Mouse (Mus musculus): ENCODE results near the gene Lrp6.

The Lrp6 gene

DNA sequence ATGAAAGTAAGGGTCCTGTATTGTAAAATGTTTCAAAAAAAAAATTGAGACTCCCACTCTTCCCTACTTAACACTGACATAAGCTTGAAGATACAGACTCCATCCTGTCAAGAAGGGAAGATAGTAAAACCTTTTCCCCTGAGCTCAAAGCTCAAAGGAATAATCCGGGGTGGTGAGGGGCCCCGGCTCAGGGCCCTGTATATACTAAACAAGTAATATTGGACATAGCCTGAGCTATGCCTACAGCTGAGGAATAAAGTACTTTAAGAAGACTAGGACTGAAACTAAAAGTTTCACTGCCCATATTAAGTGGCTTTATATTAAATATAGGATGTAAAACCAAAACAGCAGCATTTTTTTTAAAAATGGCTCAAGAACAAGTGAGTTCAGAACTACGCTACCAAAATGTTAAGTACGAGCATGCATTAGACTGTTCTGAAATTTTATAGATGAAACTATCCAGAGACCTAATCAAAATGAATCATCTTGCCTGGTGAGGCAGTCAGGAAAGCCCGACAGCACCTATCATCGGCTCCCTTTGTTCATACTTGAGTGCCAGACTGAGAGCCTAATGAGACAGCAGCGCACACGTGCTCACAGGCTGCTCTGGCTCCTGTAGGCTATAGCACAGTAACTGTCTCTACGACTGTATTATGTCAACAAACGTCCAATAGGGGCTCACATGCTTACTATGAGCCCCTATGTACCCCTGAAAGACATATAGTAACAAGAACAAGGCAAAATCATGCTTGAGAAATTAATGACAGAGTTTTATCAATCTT is 66.2 kb downstream of the Lrp6 start:
- DNase-seq (ENCODE audit: extremely low read depth, low read depth, low spot score): no peak

DNA sequence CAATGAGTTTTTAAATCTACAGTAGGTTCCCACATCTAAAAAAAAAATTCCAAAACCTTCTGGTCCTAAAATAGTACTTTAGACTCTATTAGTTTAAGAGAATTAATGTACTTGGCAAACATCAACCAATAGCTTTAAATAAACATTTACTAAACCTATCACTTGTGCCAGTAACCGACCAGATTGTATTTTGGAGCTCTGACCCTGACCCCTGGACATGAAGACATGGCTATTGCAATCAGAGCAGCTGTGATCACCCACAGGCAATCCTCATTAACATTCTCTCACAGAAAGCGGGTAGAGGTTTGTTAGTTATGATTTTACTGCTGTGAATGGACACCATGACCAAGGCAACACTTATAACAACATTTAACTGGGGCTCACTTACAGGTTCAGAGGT is 67.7 kb downstream of the Lrp6 start:
- DNase-seq (ENCODE audit: extremely low read depth, low read depth, low spot score): no peak

DNA sequence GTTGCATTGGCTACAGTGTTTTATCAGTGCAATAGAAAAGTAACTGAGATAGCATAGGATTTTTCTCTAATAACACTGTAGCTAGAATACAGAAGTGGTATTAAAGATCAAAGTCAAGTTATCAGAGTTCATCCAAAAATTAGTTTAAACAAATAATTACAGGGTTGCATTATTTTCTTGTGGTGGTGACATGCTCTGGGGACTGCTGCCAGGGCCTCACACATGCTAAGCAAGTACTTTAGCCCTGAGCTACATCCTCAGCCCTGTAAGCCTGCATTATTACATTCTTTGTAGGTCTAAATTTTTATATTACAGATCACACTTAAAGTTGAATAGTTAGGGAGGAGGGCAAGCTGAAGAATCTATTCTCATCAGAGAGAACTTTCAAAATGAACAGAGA is 68.2 kb downstream of the Lrp6 start:
- no peak for DNase-seq (ENCODE audit: extremely low read depth, low read depth, low spot score)

DNA sequence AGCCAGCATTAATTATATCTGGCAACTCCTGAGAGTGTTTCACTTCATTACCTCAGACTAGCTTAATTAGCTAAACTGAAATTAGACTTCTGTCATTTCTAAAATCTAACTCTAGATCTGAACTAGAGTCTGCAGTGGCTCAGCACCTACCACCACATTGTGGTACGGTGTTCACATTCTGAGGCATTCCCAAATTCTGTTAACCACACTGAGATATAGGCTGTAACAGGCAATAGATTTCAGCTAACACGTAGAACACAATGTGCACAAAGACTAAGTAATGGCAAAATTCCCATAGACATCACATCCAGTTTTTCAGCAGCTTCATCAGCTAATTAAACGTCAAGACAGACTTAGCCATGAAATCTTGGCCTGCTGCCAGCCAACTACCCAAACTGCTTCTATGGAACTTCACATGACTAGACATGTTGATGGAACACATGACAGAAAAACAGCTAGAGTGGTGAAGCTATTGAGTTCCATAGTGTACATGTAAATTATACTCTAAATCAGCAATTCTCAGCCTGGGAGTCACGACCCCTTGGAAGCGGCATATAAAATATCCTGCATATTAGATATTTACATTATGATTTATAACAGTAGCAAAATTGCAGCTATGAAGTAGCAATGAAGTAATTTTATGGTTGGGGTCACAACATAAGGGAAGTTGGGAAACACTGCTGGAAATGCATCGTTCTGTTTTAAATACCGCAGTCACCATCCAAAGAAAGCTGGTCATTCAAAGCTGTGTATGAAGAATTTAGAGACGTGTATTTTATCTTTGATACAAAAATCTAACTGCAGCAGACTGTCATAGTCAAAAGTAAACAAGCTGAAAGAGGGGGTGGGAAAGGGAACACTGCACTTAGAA is 71.7 kb downstream of the Lrp6 start:
- DNase-seq (ENCODE audit: extremely low read depth, low read depth, low spot score): peak; percentile 95

DNA sequence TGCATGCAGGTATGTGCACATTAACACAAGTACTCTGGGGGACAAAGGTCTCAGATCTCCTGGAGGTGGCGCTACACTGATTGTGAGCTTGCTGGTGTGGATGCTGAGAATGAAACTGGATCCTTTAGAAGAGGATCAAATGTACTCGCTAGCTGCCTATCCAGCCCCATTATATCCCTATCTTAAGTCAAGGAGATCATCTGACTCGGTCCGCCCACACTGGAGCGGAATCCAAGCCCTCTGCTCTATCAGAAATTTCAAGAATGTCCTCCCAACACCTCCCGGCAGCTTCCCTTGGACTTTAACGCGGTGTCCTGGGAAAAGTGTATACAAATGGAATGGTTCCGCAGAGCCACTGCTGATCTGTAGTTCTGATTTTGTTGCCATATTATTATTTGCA is 77.1 kb downstream of the Lrp6 start:
- no peak for DNase-seq (ENCODE audit: extremely low read depth, low read depth, low spot score)

DNA sequence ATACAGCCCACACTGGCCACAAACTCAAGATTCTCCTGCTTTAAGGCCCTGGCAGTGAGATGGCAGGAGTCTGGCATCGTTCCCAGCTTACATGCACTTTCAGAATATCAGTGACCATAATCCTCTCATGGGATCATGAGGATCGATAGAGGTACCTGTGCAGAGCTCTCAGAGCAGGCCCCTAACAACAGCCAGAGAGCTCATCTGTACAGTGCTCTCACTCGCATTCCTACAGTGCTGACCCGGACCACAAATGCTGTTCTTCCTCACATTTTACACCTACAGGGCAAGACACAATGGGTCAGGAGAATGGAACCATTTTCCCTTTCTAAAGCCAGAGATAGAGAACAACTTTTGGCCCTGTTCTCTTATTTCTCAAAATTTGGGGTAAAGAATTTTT is 77.6 kb downstream of the Lrp6 start:
- DNase-seq (ENCODE audit: extremely low read depth, low read depth, low spot score): no peak

DNA sequence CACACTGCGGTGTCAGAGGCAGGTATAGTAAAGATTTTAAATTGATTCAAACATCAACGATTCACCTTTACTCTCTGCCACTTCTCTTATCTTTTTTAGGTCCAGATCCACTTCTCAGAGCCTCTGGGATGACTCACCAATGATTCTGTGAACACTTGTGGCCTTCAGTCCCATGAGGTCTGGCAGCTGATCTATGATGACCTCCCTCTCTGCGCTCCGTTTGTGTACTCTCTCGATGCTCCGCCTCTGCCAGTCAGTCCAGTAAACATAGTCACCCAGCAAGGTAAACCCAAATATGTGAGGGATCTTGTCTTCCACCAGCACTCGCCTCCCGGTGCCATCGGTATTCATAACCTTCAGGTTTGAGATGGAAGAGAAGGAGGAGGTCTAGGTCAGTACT is 80.4 kb downstream of the Lrp6 start:
- no peak for DNase-seq (ENCODE audit: extremely low read depth, low read depth, low spot score)

DNA sequence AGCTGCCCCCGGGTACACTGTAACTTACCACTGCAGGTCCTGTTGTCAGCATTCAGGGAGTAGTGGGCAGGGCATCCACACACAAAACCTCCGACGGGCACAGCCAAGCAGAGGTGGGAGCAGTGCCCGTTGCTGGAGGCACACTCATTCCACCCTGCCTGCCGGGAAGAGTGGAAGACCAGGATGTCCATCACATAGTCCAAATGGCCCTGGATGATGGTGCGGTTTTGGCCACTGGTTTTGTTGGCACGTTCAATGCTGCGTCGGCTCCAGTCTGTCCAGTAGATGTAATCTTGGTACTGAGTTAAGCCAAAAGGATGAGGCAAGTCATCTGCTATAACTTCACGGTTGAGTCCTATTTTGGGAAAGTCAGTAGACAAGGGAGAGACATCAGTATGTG is 87.3 kb downstream of the Lrp6 start:
- DNase-seq (ENCODE audit: extremely low read depth, low read depth, low spot score): no peak

DNA sequence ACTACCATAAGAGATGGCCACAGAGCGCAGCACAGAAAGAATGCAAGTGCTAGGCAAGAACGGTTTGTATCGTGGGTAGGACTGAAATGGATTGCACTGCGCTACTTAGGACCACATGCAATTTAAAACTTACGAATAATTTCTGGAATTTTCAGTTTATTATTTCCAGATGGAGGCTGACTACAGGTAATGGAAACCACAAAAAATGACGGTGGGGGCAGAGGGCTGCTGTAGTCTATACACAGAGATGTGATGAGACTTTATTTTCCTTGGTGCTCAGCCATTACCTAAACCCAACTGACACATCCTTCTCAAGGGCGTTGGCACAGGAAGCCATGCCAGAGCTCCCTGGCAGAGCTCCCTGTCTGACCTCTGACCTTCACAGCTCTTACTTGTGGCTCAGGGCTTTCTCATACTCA is 93.6 kb downstream of the Lrp6 start:
- no peak for DNase-seq (ENCODE audit: extremely low read depth, low read depth, low spot score)

DNA sequence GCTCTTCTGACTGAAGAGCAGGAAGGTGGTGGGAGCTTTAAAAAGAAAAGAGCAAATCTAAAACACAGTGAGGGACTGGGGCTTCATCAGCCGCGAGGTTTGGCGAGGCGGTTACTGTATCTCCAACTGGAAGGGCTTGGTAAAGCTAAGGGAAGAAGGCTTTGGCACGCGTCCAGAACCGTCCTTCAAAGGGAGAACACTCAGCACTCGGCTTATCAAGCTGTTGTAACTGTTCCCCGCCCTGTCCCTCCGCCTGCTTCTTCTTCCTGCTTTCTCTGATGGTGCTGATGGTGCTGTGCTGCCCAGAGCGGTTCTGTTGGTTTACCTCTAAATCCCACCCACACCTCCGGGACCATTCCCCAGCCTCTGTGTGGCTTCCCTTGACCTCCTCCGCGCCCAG is 95.9 kb downstream of the Lrp6 start:
- DNase-seq (ENCODE audit: extremely low read depth, low read depth, low spot score): no peak

DNA sequence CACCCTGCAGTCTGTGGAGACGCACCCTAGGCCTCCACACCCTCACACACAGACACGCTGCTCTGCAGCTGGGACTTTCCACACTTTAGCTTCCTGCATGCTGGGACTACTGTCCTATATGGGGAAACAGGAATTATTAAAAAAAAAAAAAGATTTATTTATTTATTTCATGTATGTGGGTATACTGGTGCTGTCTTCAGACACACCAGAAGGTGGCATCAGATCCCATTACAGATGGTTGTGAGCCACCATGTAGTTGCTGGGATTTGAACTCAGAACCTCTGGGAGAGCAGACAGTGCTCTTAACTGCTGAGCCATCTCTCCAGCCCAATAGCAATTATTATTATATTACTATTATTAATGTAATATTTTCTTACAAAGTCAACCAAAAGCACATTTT is 97.5 kb downstream of the Lrp6 start:
- no peak for DNase-seq (ENCODE audit: extremely low read depth, low read depth, low spot score)

DNA sequence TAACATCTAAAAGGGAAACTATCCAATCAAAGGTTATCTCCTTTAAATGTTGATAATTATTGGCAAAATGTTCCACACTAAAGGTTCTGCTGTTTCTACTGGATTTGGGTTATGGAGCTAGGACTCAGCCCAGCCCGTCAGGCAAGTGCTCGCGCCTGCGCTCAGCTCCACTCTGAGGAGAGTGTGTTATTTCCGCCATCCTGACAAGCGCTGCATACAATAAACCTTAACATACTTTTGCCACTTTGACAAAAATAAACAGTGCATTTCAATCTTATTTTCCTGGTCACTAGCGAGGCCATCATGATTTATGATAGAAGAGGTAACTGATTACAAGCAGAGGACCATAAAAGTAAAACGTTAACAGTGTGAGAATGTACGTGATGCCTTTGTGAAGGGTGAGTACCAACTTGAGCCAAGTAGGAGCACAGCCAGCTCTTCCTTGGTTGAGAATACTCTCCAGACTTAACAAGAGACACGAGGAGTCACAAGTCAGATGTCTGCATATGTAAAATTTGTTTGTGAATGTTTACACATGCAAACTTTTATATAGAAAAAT is 100.0 kb downstream of the Lrp6 start:
- no peak for DNase-seq (ENCODE audit: extremely low read depth, low read depth, low spot score)

DNA sequence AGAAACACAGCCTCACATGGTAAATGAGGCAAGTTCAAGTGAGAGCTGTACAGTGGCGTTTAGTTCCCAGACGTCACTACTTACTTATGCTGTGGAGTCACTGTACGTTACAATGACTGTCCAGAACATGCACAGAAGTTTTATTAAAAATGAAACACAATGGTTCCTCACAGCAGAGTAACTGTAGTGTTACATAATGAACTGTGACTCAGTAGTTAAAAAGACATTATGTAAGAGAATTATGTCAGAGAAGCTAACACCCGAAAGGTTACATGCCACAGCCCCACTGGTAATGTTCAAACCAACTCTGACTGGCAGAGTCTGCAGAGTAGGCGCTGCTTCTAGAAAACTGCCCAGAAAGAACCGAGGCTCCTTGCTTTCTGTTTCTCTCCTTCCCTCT is 105.6 kb downstream of the Lrp6 start:
- DNase-seq (ENCODE audit: extremely low read depth, low read depth, low spot score): no peak

DNA sequence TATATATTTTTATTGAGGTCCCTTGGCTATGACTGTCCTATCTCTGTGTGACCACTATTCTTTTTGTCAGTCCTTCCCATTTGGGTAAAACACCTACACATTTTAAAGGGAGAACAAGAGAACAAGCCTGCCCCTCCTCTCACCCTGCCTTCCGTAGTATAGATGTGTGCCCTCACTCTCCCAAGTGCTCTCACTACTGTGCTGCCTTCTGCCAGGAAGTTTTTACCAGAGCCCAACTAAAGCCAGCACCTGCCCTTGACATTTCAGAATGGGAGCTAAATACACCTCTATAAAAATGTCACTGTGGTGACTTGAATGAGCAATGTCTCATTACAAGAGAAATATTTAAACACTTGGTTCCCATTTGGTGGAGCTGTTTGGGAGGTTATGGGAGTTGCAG is 108.4 kb downstream of the Lrp6 start:
- no peak for DNase-seq (ENCODE audit: extremely low read depth, low read depth, low spot score)

DNA sequence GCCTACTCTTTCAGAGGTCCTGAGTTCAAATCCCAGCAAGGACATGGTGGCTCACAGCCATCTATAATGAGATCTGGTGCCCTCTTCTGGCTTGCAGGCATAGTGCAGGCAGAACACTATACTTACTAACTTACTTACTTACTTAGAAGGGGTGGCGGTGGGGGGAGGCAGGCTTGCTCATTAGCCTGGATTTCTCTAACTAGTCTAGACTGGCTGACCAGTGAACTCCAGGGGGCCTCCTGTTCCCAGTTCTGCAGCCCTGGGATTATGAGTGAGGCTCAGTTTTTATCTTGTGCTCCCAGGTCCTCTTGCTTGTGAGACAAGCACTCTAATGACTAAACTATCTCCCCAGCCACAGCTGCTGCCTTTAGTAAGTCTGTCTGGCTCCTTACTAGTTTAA is 112.7 kb downstream of the Lrp6 start:
- DNase-seq (ENCODE audit: extremely low read depth, low read depth, low spot score): no peak

DNA sequence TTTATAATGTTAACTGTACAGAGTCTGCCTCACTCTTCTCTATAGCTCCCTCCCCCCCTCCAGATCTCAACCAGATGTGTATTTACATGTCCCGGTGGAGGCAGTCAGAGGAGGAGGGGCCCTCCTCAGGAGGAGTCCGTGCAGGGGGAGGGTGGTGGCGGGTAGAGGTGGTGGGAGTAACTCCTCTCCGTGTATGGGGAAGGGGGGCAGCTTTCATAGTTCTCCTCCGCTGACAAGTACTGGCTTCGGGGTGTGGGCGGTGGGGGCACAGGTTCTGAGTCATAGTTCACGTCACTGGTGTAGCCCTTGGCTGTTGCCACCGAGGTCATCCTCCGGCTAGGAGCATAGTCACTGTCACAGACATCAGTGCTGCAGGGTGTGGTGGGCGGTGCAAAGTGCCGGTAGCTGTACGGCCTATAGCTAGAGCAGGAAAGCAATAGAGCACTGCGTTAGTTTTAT is 116.1 kb downstream of the Lrp6 start:
- DNase-seq (ENCODE audit: extremely low read depth, low read depth, low spot score): no peak

DNA sequence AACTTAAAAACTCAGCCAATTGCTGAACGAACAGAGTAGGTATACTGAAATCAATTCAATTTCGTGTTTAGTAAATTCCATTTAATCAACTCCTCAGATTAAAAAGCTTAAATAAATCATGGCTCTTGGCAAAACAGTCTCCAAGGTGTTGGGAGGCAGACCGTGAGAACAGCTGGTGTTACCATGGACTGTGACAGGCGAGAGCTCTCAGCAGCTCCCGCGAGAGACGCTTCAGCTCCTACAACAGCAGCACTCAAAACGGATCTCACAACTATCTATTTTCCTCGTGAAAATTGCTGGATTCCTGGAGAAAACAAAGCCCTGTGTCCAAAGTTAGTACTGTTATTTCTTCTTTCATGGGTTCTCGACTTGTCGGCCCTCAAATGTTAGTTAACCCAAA is 116.8 kb downstream of the Lrp6 start:
- DNase-seq (ENCODE audit: extremely low read depth, low read depth, low spot score): no peak

DNA sequence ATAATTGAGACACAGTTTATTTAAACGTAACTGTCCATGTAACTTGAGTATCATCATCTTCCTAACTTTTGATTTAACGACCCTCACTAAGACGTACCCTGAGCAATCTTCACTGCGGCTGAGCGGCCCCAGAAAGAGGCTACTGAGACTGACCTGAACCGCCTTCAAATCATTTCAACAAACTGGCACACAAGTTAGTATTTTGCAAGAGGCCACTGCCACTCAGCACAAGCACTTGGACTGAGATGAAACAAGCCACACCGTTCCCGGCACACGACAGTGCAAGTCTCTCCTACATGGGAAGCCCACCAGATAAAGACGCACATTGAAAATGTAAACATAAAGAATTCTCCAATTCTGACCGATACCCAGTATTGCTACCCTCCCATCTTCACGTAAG is 118.3 kb downstream of the Lrp6 start:
- no peak for DNase-seq (ENCODE audit: extremely low read depth, low read depth, low spot score)

DNA sequence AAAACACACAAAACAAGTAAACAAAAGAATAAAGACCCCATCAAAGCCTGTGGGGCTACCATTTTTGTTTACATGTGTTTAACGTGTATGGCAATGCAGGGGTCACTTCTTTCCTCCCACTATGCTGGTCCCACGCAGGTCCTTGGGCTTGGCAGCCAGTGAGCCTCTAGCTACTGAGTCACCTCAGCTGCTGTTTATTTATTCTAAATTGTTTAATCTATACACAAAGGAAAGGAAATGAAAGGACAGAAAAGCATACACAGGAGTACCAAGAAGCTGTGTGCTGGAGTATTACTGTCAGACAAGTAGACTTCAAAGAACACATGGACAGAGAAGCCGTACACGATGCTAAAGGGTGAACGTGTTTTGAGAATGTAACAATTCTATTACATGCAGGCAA is 122.8 kb downstream of the Lrp6 start:
- no peak for DNase-seq (ENCODE audit: extremely low read depth, low read depth, low spot score)

DNA sequence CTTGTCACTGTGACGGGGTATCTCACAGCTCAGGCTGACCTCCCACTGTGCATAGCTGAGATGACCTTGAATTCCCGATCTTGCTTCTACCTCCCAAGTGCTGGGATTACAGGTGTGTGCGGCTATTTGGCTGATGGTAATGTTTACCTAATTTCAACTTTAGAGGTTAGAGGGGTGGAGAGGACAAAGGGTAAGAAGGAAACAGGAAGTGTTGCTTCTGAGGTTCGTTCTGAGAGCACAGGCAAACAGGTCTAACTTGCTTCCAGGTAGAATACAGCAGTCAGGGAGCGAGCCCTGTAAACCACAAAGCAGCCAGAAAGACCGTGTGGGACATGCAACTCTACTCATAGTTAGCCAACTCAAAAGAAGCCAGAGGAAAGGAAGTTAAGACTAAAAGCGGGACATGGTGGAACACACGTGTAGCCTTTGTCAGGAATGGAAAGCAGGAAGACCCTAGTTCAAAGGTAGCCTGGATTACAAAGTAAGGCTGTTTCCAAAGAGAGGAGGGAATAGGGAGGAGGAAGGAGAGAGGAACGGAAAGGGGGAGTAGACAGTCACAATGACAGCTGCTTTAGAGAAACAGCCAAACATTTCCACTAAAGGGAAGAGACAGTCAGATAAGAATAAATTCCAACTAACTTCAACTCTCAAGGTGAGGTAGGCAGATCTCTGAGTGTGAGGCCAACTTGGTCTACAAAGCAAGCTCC is 123.4 kb downstream of the Lrp6 start:
- DNase-seq (ENCODE audit: extremely low read depth, low read depth, low spot score): no peak

DNA sequence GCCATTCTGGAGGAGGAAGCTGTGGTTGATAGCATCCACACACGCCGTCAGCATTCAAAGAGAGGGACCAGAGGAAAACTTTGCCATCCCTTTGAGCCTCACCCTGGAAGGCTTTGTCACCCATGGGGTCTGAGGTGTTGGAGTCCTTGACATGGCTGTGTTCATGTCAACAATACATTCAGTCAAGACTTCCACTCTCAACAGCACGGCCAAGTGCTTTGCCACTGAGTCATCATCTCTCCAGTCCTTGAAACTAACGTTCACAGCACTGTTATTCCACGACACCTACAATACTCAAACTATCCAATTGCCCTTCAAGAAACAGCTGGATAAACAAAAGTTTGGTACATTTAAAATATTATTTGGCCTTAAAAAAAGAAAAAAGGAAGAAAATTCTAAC is 124.5 kb downstream of the Lrp6 start:
- no peak for DNase-seq (ENCODE audit: extremely low read depth, low read depth, low spot score)

Measured in fat pad, adult 2 months (tissue).